In the genomic region with DNA sequence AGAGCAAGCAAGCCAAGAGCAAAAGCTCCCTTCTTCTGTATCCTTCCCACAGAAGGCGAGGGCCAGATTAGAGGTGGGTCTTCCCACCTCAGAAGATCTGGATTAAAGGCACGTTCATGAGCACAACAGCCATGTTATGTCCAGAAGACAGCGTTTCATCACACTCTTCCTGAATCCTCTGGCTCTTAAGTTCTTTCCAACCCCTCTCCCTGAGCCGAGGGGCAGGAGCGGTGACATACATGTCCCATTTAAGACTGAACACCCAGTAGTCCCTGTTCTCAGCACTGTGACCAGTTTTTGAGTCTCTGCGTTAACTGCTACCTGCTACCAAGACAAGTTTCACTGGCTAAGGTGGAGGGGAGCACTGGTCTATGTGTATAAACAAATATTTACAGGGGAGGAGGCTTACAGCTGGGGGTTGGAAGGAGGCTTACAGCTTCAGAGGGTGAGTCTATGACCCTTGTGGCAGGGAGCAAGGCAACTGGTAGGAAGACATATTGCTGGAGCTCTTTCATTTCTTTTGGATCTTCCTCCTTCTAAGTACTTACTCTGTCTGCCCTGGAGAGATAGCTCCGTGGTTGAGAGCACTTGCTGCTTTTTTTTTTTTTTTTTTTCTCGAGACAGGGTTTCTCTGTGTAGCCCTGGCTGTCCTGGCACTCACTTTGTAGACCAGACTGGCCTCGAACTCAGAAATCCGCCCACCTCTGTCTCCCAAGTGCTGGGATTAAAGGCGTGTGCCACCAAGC, we compare ENCODE assay signal across 8 mouse cellular contexts. TPM values are rescaled to one million over a fixed set of nuclear protein-coding genes. Genes with fewer than 3 reads are reported as not detected.
DNase-seq lines count a peak whose midpoint lies in the region; ATAC-seq lines count a peak whose summit lies in the region.

A gene (minus strand): TSS at position 51 of the 746 bp plus-strand sequence.

- DNase-seq in layer of hippocampus, adult 18-20 months (ENCODE audit: low spot score in 2 of 2): no peak
- no peak for DNase-seq in layer of hippocampus, adult 11-12 months (ENCODE audit: low spot score)
- DNase-seq in adrenal gland, adult 2 months: no peak
- no peak for DNase-seq in gastrocnemius, adult 18-20 months (ENCODE audit: low spot score)
- DNase-seq in layer of hippocampus, postnatal 25 days (ENCODE audit: extremely low spot score in 1 of 2, low spot score in 1 of 2): no peak
- no peak for DNase-seq in right cerebral cortex, postnatal 10 days (ENCODE audit: low spot score in 2 of 2)

- H3K27me3 ChIP-seq in kidney, embryonic 16.5 days (ENCODE audit: insufficient read depth, low read length): no peaks in the 10 kb centered on the region
- no peaks in the 10 kb centered on the region for H3K27me3 ChIP-seq in forebrain, embryonic 16.5 days (replicated peaks; ENCODE audit: control insufficient read depth, insufficient read depth, low read length)

- no peak within 1 kb of the TSS for H3K27ac ChIP-seq in kidney, embryonic 16.5 days (ENCODE audit: low read length)
- no peak within 1 kb of the TSS for H3K27ac ChIP-seq in forebrain, embryonic 16.5 days (ENCODE audit: low read length)

- no peak within 1 kb of the TSS for H3K4me3 ChIP-seq in kidney, embryonic 16.5 days (ENCODE audit: low read length)
- H3K4me3 ChIP-seq in forebrain, embryonic 16.5 days (replicated peaks; ENCODE audit: low read length): no peak within 1 kb of the TSS

- H3K9ac ChIP-seq in kidney, embryonic 16.5 days (replicated peaks; ENCODE audit: low read length): no peak within 1 kb of the TSS
- no peak within 1 kb of the TSS for H3K9ac ChIP-seq in forebrain, embryonic 16.5 days (replicated peaks; ENCODE audit: low read depth, low read length)

- 73% methylated on average over 11 of the region's 11 CpGs for WGBS in kidney, embryonic 16.5 days
- WGBS in forebrain, embryonic 16.5 days: 79% methylated on average over 11 of the region's 11 CpGs

- no peaks in the 10 kb centered on the region for H3K36me3 ChIP-seq in kidney, embryonic 16.5 days (ENCODE audit: insufficient read depth, low read length)
- no peaks in the 10 kb centered on the region for H3K36me3 ChIP-seq in forebrain, embryonic 16.5 days (ENCODE audit: control insufficient read depth, insufficient read depth)

- H3K9me3 ChIP-seq in kidney, embryonic 16.5 days (ENCODE audit: low read length): no peaks in the 10 kb centered on the region
- no peaks in the 10 kb centered on the region for H3K9me3 ChIP-seq in forebrain, embryonic 16.5 days (ENCODE audit: control insufficient read depth, low read length)

- no peak within 1 kb of the TSS for H3K4me2 ChIP-seq in kidney, embryonic 16.5 days (replicated peaks; ENCODE audit: low read depth, low read length)
- no peak within 1 kb of the TSS for H3K4me2 ChIP-seq in forebrain, embryonic 16.5 days (ENCODE audit: low read length)

- no peaks in the 10 kb centered on the region for H3K4me1 ChIP-seq in kidney, embryonic 16.5 days (ENCODE audit: insufficient read depth, low read length)
- H3K4me1 ChIP-seq in forebrain, embryonic 16.5 days (replicated peaks; ENCODE audit: control insufficient read depth, insufficient read depth, low read length): no peaks in the 10 kb centered on the region

- no peak for ATAC-seq in kidney, embryonic 16.5 days (ENCODE audit: low FRiP score, low TSS enrichment)
- ATAC-seq in forebrain, embryonic 16.5 days: no peak

RNA-seq across cellular contexts. Expression of the gene that starts here (rescaled TPM):
- 10 to 100 TPM; 71.5 to 72.9 TPM for total RNA-seq in layer of hippocampus, adult 18-20 months (2021)
- 10 to 100 TPM; 71.3 to 98.1 TPM for total RNA-seq in adrenal gland, adult 2 months (2021)
- 65.3 and 69.3 TPM in 2 replicates for polyA plus RNA-seq in adrenal gland, adult 2 months (2012; rRNA removed)
- 10 to 100 TPM; 29.7 to 34.1 TPM for total RNA-seq in gastrocnemius, adult 18-20 months (2021)
- 10 to 100 TPM; 66.3 to 75.4 TPM for total RNA-seq in layer of hippocampus, postnatal 25 days (2021)
- 8.4 and 11.7 TPM in 2 replicates for polyA plus RNA-seq in kidney, embryonic 16.5 days (2015; fragmentation: Nextera tagmentation; extraction: Ambion mirVana)
- 8.3 and 9.6 TPM in 2 replicates for polyA plus RNA-seq in forebrain, embryonic 16.5 days (2015; fragmentation: Nextera tagmentation; extraction: Ambion mirVana)
